ENCODE assay signal across 8 mouse cellular contexts in genomic region chr2:45111571-45111970, GRCm38 (mm10). TPM values are rescaled to one million over a fixed set of nuclear protein-coding genes. Genes with fewer than 3 reads are reported as not detected.
A peak's percentile ranks its signal among the peaks of the same experiment; 100 is the strongest.
DNase-seq lines count a peak whose midpoint lies in the region; ATAC-seq and TF ChIP-seq lines count a peak whose summit lies in the region.
"Not testable (repeated sequence)": the region's sequence is repeated elsewhere in the genome, so short reads cannot be mapped to it uniquely, and the experiment has no call there.

No protein-coding gene starts in this region.

- ATAC-seq in forebrain, embryonic 12.5 days (ENCODE audit: low FRiP score); heart, embryonic 14.5 days (ENCODE audit: insufficient number of reproducible peaks, insufficient read depth, low FRiP score, low read depth); intestine, embryonic 16.5 days; limb, embryonic 14.5 days (ENCODE audit: low FRiP score, low read depth); lung, postnatal 0 days; neural tube, embryonic 12.5 days (ENCODE audit: low FRiP score, low read depth): not testable (repeated sequence)

- H3K4me1 ChIP-seq in cerebellum, adult 2 months (ENCODE audit: control insufficient read depth, insufficient read depth, low read length); intestine, embryonic 16.5 days (ENCODE audit: control insufficient read depth, insufficient read depth, low read length); limb, embryonic 14.5 days (ENCODE audit: control insufficient read depth, insufficient read depth, low read length); lung, postnatal 0 days (ENCODE audit: insufficient read depth, low read depth, low read length): not testable (repeated sequence)
- H3K4me1 ChIP-seq in forebrain, embryonic 12.5 days, result peaks cover 46% of the 10 kb centered on the region
- peaks cover 8 to 22% of the 10 kb centered on the region in 2 experiments for H3K4me1 ChIP-seq in heart, embryonic 14.5 days (ENCODE audit: control insufficient read depth in 2 of 2, insufficient read depth in 2 of 2, low read length in 2 of 2)
- H3K4me1 ChIP-seq in neural tube, embryonic 12.5 days, result peaks cover 40% of the 10 kb centered on the region

- H3K4me2 ChIP-seq in forebrain, embryonic 12.5 days, result peak overlapping the region; percentile 69
- peak overlapping the region; percentile 78 for H3K4me2 ChIP-seq in heart, embryonic 14.5 days (ENCODE audit: low read length)
- H3K4me2 ChIP-seq in intestine, embryonic 16.5 days (ENCODE audit: low read depth, low read length), result peak overlapping the region; percentile 85; the same call in 1 of the 2 replicates
- peak overlapping the region; percentile 88 for H3K4me2 ChIP-seq in limb, embryonic 14.5 days (replicated peaks; ENCODE audit: low read depth, low read length, severe bottlenecking)
- peak overlapping the region; percentile 66 for H3K4me2 ChIP-seq in lung, postnatal 0 days (replicated peaks; ENCODE audit: low read depth, low read length)
- H3K4me2 ChIP-seq in neural tube, embryonic 12.5 days (replicated peaks), result peak overlapping the region; percentile 78

- not testable (repeated sequence) for H3K36me3 ChIP-seq in forebrain, embryonic 12.5 days (replicated peaks); heart, embryonic 14.5 days (ENCODE audit: control insufficient read depth, insufficient read depth, low read length); intestine, embryonic 16.5 days (ENCODE audit: control insufficient read depth, insufficient read depth, low read length); limb, embryonic 14.5 days (ENCODE audit: control insufficient read depth, insufficient read depth, low read length); lung, postnatal 0 days (ENCODE audit: insufficient read depth, low read length); neural tube, embryonic 12.5 days

- peak; percentile 68 for DNase-seq in 416B (ENCODE audit: low read depth)
- DNase-seq in cerebellum, adult 2 months; lung, postnatal 0 days (ENCODE audit: low spot score): not testable (repeated sequence)
- peak; percentile 17 for DNase-seq in limb, embryonic 14.5 days (ENCODE audit: low spot score)

- not testable (repeated sequence) for H3K9me3 ChIP-seq in forebrain, embryonic 12.5 days; heart, embryonic 14.5 days (ENCODE audit: control insufficient read depth, low read length); intestine, embryonic 16.5 days (ENCODE audit: control insufficient read depth, low read length); limb, embryonic 14.5 days (ENCODE audit: control insufficient read depth, low read length); lung, postnatal 0 days (ENCODE audit: low read length); neural tube, embryonic 12.5 days

- H3K4me3 ChIP-seq in cerebellum, adult 2 months (replicated peaks; ENCODE audit: insufficient read depth, low read depth, low read length), result peak overlapping the region; percentile 11
- H3K4me3 ChIP-seq in forebrain, embryonic 12.5 days (replicated peaks), result peak overlapping the region; percentile 97
- peak overlapping the region; percentile 60 to 92 for H3K4me3 ChIP-seq in heart, embryonic 14.5 days (ENCODE audit: control insufficient read depth in 1 of 2, insufficient read depth in 1 of 2, low read depth in 1 of 2, low read length in 2 of 2)
- peak overlapping the region; percentile 73 for H3K4me3 ChIP-seq in intestine, embryonic 16.5 days (ENCODE audit: low read length)
- peak overlapping the region; percentile 72 for H3K4me3 ChIP-seq in limb, embryonic 14.5 days (replicated peaks; ENCODE audit: low read length)
- H3K4me3 ChIP-seq in lung, postnatal 0 days (ENCODE audit: low read depth, low read length), result peak overlapping the region; percentile 73
- peak overlapping the region; percentile 96 for H3K4me3 ChIP-seq in neural tube, embryonic 12.5 days

- not testable (repeated sequence) for TF ChIP-seq POLR2A in cerebellum, adult 2 months (IDR thresholded peaks at IDR 0.05; ENCODE audit: borderline replicate concordance, insufficient read depth, low read length); limb, embryonic 14.5 days (IDR thresholded peaks at IDR 0.05; ENCODE audit: borderline replicate concordance, extremely low read depth, insufficient read depth, insufficient read length)

- TF ChIP-seq EP300 in lung, postnatal 0 days (IDR thresholded peaks at IDR 0.05), result not testable (repeated sequence)

- 16% methylated on average over 3 of the region's 3 CpGs for WGBS in cerebellum, adult 2 months
- WGBS in forebrain, embryonic 12.5 days, result 7% methylated on average over 3 of the region's 3 CpGs
- 3% methylated on average over 3 of the region's 3 CpGs for WGBS in heart, embryonic 14.5 days
- 8% methylated on average over 3 of the region's 3 CpGs for WGBS in intestine, embryonic 16.5 days
- WGBS in limb, embryonic 14.5 days, result 1% methylated on average over 3 of the region's 3 CpGs
- 8% methylated on average over 3 of the region's 3 CpGs for WGBS in lung, postnatal 0 days
- 1% methylated on average over 3 of the region's 3 CpGs for WGBS in neural tube, embryonic 12.5 days

- TF ChIP-seq CTCF in cerebellum, adult 2 months (IDR thresholded peaks at IDR 0.05; ENCODE audit: borderline replicate concordance, insufficient read depth, low read depth, low read length); lung, postnatal 0 days (IDR thresholded peaks at IDR 0.05): not testable (repeated sequence)

- H3K27ac ChIP-seq in cerebellum, adult 2 months (ENCODE audit: insufficient read depth, low read length); neural tube, embryonic 12.5 days: not testable (repeated sequence)
- H3K27ac ChIP-seq in forebrain, embryonic 12.5 days, result peak overlapping the region; percentile 98
- peak overlapping the region; percentile 33 to 96; a peak in 3 of 4 replicates for H3K27ac ChIP-seq in heart, embryonic 14.5 days (replicated peaks in 1 of 2; ENCODE audit: control insufficient read depth in 1 of 2, insufficient read depth in 1 of 2, low read depth in 2 of 2, low read length in 2 of 2)
- H3K27ac ChIP-seq in intestine, embryonic 16.5 days (ENCODE audit: low read length), result peak overlapping the region; percentile 91
- H3K27ac ChIP-seq in limb, embryonic 14.5 days (replicated peaks; ENCODE audit: low read depth, low read length), result peak overlapping the region; percentile 91
- H3K27ac ChIP-seq in lung, postnatal 0 days (ENCODE audit: low read length), result peak overlapping the region; percentile 95

- H3K9ac ChIP-seq in forebrain, embryonic 12.5 days, result peak overlapping the region; percentile 100
- H3K9ac ChIP-seq in heart, embryonic 14.5 days (ENCODE audit: low read length), result peak overlapping the region; percentile 99
- peak overlapping the region; percentile 91 for H3K9ac ChIP-seq in intestine, embryonic 16.5 days (ENCODE audit: low read depth, low read length)
- H3K9ac ChIP-seq in limb, embryonic 14.5 days (ENCODE audit: low read depth, low read length, severe bottlenecking), result peak overlapping the region; percentile 96
- H3K9ac ChIP-seq in lung, postnatal 0 days (replicated peaks; ENCODE audit: low read depth), result peak overlapping the region; percentile 89
- peak overlapping the region; percentile 100 for H3K9ac ChIP-seq in neural tube, embryonic 12.5 days

- peaks cover 23% of the 10 kb centered on the region; the same call in 1 of the 2 replicates for H3K27me3 ChIP-seq in cerebellum, adult 2 months (ENCODE audit: control insufficient read depth, insufficient read depth, low read length)
- H3K27me3 ChIP-seq in forebrain, embryonic 12.5 days; heart, embryonic 14.5 days (ENCODE audit: control insufficient read depth, insufficient read depth, low read length); lung, postnatal 0 days (replicated peaks; ENCODE audit: insufficient read depth, low read length); neural tube, embryonic 12.5 days (replicated peaks): not testable (repeated sequence)
- H3K27me3 ChIP-seq in intestine, embryonic 16.5 days (replicated peaks; ENCODE audit: control insufficient read depth, insufficient read depth, low read length), result peaks cover 19% of the 10 kb centered on the region; the same call in 1 of the 2 replicates
- peaks cover 55% of the 10 kb centered on the region for H3K27me3 ChIP-seq in limb, embryonic 14.5 days (ENCODE audit: control insufficient read depth, insufficient read depth, low read length)

RNA-seq across cellular contexts. Expression of gene Zeb2, which starts 5.6 kb away (rescaled TPM):
- 35.8 and 40.5 TPM in 2 replicates for polyA plus RNA-seq in cerebellum, adult 2 months (2012; rRNA removed)
- 63.3 and 74.3 TPM in 2 replicates for polyA plus RNA-seq in forebrain, embryonic 12.5 days (2016; fragmentation: Nextera tagmentation; extraction: Ambion mirVana)
- polyA plus RNA-seq in heart, embryonic 14.5 days (2014; fragmentation: Nextera tagmentation; extraction: Ambion mirVana), result 22.0 and 22.2 TPM in 2 replicates
- 26.9 and 30.9 TPM in 2 replicates for polyA plus RNA-seq in intestine, embryonic 16.5 days (2015; fragmentation: Nextera tagmentation; extraction: Ambion mirVana)
- 25.2 and 27.2 TPM in 2 replicates for polyA plus RNA-seq in limb, embryonic 14.5 days (2012; rRNA removed)
- 39.8 and 43.9 TPM in 2 replicates for polyA plus RNA-seq in limb, embryonic 14.5 days (2014; fragmentation: Nextera tagmentation; extraction: Ambion mirVana)
- 36.4 and 44.9 TPM in 2 replicates for polyA plus RNA-seq in lung, postnatal 0 days (2015; fragmentation: Nextera tagmentation; extraction: Ambion mirVana)
- polyA plus RNA-seq in neural tube, embryonic 12.5 days (2016; fragmentation: Nextera tagmentation; extraction: Ambion mirVana), result 55.6 and 58.7 TPM in 2 replicates

Comparison
In these comparisons a context has a peak if more than half of its experiments do, and no peak if none do; other contexts are left out.
1. H3K4me3 ChIP-seq: peak in every context shown above with its lines; median percentile 97 in forebrain, embryonic 12.5 days; 96 in neural tube, embryonic 12.5 days; 76 in heart, embryonic 14.5 days; 73 in intestine, embryonic 16.5 days; 73 in lung, postnatal 0 days; 72 in limb, embryonic 14.5 days; 11 in cerebellum, adult 2 months.